Mouse (Mus musculus) bone marrow macrophage, adult 2 months (primary cell): ENCODE measurements around the gene Ly6g6d.

ENCODE experiments used
- CTCF ChIP-seq: IDR thresholded peaks from 2 replicates; pipeline ENCODE4 v1.5.1; 2012; ENCODE audit warnings: low read depth, mild to moderate bottlenecking, low read length, moderate library complexity
- POLR2A ChIP-seq: IDR thresholded peaks from 2 replicates; pipeline ENCODE4 v1.6.1; 2012; ENCODE audit warnings: mild to moderate bottlenecking, low read depth, low read length, borderline replicate concordance

- no peak for TF ChIP-seq POLR2A
- no peak for TF ChIP-seq CTCF
Observed at GRCm38 (mm10) chr17:35076507-35077176, 1.2 kb downstream of the Ly6g6d start, which contains the start of gene Ly6g6e.
